Mouse (Mus musculus) spleen, embryonic (tissue): ENCODE results near the gene Lclat1.

Experiments
- CTCF ChIA-PET: fragments of 350-600 bp; sonication (Branson Sonifier 250); formaldehyde crosslinking; loops from one replicate; lab custom pipeline; 2022; lab: Charles Lee

The Lclat1 gene

DNA sequence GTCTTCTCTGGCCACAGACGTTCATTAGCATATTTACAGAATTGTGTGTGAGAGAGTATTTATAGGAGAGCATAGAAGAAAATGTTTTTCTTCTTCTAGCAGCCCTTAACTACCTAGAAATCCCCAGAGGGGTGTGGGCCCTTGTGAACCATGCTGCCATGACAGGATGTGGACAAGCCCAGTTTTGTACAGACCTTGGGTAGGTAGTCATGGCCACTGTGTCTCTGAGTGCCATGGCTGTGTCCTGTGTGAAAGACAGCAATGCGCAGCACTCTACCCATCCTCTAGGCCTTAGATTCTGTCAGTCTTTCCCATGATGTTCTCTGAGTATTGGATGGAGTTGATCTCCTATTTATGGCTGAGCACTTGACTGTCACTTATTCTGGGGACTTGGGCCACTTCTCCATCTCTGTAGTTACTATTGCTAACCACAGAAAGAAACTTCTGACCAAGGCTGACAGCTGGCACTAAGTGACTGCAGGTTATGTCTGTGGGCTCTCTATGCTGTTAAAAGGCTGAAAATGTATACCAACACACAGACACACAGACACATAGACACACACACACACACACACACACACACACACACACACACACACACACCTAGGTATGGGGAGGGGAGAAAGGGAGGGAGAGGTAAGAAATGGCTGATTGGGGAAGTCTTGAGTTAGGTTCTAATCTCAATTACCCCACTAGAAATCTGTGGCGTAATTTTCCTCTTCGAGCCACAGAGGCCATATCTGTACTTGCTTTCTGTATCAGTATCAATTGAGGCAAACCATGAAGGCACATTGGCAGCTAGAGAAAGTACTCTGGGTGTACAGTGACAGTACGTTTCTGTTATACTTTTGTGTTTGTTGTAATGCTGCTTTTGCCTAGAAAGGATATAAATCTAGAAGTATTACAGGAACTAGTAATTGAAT is 29.0 kb downstream of the Lclat1 start:
- CTCF ChIA-PET: no interaction called here

DNA sequence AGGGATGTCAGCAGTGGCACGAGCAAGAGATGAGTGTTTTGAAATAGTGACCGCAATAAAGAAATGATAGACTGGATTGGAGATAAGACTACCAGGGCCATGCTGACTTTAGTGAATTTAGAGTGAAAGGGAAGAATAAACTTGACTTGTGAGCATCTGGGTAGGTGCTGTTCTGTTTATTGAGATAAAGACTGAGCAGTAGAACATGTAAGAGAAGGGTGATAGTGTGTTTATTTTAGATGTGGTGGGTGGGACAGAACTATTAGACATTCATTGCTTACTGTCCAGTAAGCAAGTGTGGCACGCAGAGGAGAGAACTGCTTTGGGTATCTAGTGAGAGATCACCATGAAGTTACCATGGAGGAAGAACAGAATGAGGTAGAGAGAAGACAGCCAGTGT is 30.4 kb downstream of the Lclat1 start:
- CTCF ChIA-PET: no interaction called here

DNA sequence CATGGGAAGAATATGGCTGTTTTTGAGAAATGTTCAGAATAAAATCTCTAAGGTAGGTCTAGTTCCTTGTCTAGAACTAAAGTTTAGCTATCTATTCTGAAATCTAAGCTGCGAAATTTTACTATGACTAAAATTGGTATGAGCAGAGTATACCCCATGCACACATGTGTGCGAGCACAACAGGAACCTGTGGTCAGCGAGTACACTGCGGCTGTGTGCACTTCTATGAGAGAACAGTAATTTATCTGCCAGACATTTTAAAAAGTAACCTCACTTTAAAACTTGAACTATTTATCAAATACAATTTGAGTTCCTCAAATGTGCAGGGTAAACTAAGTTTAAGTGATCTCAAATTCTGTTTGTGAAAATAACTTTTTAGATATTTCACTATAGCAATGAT is 34.2 kb downstream of the Lclat1 start:
- CTCF ChIA-PET: no interaction called here

DNA sequence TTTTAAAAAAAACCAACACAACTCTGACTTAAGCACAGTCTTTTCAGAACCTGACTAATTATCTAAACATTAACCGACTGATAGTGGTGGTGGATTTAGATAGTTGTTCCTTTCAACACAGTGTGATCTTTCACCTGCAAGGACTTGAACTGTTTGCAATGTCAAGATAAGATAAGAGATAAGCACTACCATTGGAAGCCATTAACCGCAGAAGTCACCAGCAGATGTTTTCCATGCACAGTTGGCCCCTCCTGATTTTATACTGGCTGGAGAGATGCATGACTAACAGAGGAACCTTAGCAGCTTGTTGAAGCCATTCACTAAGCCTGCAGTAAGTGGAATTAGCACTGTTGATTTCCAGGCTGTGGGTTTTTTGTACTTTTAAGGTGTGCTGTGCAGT is 34.7 kb downstream of the Lclat1 start:
- CTCF ChIA-PET: no interaction called here

DNA sequence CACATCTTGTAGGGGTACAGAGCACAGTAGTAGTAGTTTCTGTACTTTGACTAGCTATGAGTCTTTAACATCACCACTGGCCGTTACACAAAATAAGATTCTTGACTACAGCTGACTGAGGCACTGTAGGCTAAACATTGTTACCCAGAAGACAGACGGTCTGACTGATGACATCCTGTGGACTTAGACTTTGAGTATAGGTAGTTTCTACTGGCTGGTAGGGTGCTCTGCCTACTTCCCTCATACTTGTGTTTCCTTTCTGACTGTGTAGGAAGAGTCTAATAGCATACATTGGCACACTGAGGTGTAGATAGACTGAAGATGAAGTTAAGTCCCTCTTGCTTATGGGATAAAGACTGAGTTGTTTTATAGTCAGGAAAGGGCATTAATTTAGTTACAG is 37.6 kb downstream of the Lclat1 start:
- CTCF ChIA-PET: interaction anchor here (0.6 to 1.5 kb wide), 2 partner anchors 13 to 55 kb away, joined by 3 read pairs; no protein-coding TSS in a partner anchor

DNA sequence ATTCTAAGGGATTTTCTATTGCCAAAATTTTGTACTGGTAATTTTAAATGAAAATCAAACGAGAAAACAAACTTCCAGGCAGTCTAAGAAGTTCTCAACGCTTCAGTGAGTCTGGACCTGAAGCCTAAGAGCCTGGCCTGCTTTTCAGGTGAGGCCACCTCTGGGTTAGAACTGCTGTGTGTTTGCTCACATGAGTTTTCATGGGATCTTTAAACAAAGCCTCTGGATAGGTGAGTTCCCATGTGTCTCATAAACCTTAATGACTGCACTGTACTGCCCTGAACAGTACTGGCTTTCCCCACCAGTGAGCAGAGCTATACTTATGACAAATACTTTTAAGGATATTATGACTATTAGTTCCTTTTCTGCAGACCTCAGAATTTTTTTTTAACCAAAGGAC is 40.8 kb downstream of the Lclat1 start:
- CTCF ChIA-PET: no interaction called here

DNA sequence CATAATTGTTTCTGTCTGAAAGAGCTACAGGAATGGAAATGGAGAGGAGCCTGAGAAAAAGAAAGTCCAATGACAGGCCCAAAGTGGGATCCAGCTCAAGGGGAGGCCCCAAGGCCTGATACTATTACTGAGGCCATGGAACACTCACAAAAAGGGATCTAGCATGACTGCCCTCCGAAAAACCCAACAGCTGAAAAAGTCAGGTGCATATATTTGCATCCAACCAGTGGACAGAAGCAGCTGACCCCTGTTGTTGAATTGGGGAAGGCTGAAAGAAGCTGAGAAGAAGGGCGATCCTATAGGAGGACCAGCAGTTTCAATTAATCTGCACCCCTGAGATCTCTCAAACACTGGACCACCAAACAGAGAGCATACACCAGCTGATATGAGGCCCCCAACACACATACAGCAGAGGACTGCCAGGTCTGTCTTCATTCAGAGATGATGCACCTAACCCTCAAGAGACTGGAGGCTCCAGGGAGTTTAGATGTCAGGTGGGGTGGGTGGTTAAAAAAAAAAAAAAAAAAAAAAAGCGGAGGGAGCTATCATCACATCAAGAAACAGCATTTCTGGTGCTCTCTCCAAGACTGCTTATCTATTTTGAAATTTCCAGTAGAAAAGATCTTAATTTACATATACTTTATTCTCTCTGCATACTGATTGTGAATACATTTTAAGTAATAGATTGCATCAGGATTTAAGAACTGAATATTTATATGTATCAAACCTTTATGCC is 45.2 kb downstream of the Lclat1 start:
- CTCF ChIA-PET: interaction anchor here (0.6 kb wide), 2 partner anchors 61 to 233 kb away, joined by 3 to 6 read pairs; no protein-coding TSS in a partner anchor

DNA sequence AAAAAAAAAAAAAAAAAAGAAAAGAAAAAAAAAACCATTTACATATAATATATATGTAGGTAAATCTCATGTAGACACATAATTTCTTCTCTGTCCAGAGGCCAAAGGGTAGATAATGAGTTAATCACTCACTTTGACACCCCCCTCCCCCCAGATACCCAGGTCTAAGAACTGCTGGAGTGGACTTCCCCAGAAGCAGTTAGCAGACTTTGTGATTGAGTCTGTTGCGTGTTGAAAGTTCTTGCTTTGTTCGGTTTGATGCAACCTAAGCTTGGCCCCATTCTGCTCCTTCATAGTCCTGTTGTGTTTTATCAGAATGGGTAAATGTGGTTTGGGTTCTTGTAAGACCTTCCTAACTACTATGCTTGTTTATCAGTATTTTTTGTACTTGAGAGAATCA is 45.9 kb downstream of the Lclat1 start:
- CTCF ChIA-PET: interaction anchor here (0.6 kb wide), 1 partner anchor 60 kb away, joined by 3 read pairs; no protein-coding TSS in a partner anchor

DNA sequence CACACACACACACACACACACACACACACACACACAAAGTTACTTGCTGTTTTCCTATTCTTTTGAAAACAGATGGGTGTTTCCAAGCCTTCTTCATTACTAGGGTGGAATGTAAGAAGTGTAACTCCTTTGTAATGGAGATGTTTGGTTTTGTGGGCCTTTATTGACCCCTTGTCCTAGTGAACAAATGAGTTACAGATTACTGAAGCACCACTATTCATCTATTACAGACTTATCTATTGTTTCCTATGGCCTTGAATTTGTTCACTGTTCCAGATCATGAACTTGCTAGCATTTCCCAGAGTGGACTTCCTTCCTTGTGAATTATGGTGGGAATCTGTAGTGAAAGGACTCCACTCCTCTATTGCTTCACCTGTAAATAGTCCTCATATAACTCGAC is 48.8 kb downstream of the Lclat1 start:
- CTCF ChIA-PET: no interaction called here

DNA sequence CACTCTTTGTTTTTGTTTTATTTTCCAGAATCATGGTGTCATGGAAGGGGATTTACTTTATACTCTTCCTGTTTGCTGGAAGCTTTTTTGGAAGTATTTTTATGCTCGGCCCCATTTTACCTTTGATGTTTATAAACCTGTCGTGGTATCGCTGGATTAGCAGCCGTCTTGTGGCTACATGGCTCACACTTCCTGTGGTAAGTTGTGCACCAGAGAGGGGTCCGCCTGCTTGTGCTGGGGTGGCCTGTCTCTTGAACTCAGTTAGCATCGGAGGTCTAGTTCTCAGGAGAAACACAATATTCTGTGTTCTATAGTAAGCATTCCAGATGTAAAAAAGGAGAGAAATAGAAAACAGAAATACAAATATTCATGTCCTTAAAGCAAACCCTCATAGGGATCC is 54.0 kb downstream of the Lclat1 start:
- CTCF ChIA-PET: no interaction called here

DNA sequence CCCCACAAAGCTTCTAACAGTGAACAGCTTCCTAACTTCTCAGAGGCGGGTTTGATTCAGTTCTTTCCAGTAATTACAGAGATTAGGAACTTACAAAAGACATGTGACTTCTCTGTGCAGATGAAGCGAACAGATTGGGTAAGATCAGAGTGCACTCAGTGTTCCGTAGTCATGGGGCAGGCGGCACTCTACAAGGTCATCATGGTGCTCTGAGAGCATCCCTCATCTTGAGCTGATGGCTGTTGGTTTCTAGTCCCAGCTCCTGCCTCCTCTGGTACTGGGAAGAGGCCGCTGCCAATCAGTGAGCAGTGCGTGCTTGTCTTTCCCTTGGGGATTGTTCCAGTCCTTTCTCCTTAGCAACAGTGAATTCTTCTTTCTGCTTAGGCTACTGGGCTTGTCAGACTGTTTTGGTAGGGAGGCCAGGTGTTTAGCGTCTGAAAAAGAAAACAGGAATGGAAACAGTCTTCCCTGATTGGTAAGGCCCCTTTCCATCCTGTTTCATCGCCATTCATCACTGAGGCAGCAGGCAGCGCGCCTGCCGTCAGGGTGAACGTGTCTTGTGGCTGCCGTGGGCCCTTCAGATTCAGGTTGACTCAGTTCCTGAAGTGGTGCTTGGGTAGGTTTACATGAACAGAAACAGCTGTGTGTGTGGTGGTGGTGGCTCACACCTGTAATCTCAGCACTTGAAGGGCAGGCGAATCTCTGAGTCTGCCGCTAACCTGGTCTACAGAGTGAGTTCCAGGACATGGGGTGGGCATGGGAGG is 54.8 kb downstream of the Lclat1 start:
- CTCF ChIA-PET: no interaction called here

DNA sequence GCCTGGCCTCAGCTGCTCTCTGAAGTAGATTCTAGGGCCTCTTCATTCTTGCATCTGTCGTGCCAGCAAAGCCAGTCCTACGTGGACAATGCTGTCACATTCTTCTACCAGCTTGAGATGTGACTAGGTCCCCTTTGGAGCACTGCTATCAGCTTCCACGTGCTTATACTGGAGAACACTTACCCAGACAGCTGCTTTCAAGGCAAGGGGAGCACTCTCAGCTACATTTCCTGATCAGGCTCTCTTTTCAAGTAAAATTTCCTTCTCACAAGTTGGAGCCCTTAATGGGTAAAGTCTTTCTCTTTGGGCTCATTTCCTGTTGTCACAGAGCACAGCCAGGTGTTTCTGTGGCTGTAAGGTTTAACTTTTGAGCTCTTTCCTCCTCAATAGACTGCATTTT is 55.8 kb downstream of the Lclat1 start:
- CTCF ChIA-PET: interaction anchor here (0.5 kb wide), 1 partner anchor 115 kb away, joined by 3 read pairs; no protein-coding TSS in a partner anchor

DNA sequence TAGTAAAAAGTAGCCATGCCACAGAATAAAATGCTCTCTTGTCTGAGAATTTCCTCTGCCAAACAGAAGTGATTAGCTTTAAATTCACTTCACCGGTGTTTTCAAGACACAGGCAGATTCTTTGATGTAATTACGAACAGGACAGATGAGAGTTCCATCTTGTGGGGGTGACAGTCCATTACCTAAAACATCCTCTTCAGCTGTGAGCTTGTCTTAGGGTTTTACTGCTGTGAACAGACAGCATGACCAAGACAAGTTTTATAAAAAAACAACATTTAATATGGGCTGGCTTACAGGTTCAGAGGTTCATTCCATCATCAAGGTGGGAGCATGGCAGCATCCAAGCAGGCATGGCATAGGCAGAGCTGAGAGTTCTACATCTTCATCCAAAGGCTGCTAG is 56.3 kb downstream of the Lclat1 start:
- CTCF ChIA-PET: interaction anchor here (0.5 kb wide), 1 partner anchor 115 kb away, joined by 3 read pairs; no protein-coding TSS in a partner anchor

DNA sequence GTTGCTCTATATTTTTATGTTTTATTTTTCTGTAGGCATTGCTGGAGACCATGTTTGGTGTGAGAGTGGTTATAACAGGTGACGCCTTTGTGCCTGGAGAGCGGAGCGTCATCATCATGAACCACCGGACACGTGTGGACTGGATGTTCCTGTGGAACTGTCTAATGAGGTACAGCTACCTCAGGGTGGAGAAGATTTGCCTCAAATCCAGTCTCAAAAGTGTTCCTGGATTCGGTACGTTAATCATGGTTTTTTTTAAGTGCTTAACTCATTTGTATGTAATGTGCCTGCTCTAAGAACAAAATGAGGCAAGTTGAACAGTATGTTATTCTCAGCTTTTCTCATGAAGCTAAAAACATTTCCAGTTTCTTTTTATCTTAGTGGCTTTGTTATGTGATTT is 61.7 kb downstream of the Lclat1 start:
- CTCF ChIA-PET: interaction anchor here (0.6 to 0.7 kb wide), 2 partner anchors 59 to 300 kb away, joined by 3 read pairs; no protein-coding TSS in a partner anchor

DNA sequence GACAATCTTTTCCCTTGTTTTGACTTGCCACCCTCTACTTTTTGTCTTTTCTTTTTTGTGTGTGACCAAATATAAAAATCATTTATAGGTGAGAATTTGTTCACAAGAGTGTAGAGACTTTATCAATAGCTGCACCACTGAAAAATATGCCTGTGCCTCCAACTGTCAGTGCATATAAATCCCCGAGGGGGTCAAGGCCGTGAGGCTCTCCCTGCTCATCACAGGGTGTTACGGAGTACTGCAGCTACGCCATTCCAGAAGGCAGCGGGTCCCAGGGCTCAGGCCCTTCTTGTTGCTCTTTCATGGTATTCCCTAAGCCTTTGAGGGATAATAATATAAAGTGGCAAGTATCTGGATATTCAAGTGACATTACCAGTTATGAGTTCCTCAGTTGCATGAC is 62.4 kb downstream of the Lclat1 start:
- CTCF ChIA-PET: no interaction called here

DNA sequence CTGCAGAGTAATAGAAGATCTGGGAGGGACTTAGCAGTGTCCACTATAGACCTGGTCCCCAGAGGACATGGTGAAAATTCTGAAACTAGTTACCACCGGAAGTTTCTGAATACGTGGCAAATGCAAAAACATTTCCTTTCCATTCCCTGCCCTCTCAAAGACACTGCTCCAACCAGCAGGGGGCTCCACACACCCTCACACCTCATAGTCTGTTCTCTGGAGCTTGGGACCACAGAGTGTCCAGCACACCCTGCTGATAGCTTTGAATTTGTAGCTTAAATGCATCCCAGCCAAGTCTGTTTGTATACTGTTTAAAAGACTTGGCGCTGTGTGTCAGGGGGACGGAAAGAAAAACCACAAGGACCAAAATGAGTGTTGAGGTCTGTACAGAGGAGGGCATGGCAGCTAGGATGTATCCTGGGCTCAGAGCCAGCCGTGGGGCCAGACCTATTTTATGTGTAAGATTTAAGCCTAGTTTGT is 66.3 kb downstream of the Lclat1 start:
- CTCF ChIA-PET: interaction anchor here (0.9 to 1.0 kb wide), 3 partner anchors 22 to 106 kb away, joined by 3 read pairs; no protein-coding TSS in a partner anchor

DNA sequence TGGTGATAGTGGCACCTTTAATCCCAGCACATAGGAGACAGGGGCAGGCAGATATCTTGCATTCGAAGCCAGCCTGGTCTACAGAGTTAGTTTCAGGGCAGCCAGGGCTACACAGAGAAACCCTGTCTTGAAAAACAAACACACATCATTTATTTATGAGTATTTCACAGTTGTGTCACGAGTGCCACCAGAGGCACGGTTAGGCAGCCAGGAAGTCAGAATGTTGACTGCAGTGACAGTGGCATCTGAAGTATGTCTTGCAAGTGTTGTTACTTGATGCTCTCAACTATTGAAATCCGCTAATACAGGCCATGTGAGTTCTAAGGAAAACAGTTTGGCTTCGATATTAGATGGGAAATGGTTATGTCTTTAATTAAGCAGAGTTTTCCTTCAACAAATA is 67.9 kb downstream of the Lclat1 start:
- CTCF ChIA-PET: no interaction called here

DNA sequence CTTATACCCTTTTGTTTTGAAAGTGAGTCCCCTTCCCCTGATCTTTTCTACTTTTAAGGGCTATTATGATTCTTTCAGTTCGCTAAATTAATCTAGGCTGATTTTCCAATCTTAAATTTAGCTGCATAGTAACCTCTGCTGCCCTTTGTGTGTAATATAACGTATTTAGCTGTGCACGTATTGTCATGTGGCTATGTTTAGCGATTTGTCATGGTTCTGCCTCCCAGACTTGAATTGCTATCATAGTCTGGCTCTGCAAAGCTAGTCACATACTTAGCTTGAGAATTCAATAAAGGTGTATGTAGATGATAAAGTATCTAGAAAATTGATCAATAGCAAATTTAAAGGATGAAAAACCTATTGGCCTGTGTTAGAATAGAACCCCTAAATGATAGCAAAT is 69.3 kb downstream of the Lclat1 start:
- CTCF ChIA-PET: no interaction called here

DNA sequence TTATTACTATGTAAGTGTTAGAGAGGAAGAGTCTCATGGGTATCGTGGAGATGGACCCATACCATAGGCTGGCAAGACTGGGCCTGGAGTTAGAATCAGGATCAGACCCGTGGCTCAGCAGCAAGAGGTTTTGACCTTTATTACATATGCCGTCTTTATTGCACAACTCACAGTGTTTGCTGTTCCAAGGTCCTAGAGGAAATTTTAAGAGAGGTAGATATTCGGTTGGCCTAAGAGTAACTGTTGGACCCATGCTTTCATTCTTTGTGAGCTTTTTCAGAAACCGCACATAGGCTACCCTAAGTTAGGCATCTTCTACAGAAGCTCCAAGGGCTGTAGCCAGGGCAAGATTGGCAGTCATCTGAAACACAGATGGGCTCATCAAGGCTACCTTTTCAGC is 79.1 kb downstream of the Lclat1 start:
- CTCF ChIA-PET: no interaction called here

DNA sequence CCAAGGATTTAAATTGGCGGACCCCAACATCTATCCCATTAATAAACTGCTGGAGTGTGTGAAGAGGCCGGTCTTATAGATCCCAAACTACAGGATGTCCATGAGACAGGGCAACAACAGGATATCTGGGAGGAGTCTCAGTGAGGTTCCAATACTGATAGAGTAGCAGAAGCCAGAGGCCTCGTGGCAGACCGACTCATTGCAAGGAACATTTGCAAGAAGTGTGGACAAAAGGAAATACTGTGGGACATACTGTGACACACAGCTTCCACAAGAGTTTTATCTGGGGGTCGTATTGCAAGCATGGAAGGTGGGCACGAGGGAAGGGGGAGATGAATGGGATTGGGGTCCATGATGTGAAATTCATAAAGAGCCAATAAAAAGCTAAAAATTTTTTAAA is 86.4 kb downstream of the Lclat1 start:
- CTCF ChIA-PET: interaction anchor here (0.6 kb wide), 1 partner anchor 63 kb away, joined by 3 read pairs; no protein-coding TSS in a partner anchor

DNA sequence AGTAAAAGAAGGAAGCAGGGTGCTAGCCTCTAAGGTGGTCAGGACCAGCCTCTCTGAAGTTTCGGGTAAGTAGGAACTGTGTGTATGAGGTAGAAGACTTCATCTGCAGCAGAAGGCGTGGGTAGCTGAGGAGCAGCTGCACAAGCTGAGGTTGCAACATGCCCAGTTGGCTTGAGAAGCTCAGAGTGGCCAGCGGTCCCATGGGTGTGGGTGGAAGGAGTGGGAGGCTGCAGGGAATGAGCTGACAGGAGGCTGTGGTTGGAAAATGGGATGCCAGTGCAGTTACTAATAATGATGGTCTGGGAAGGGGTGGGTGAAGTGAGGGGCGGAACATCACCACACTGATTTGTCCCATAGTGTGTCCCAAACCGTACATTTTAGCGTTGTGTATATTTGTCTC is 86.8 kb downstream of the Lclat1 start:
- CTCF ChIA-PET: interaction anchor here (0.6 kb wide), 1 partner anchor 62 kb away, joined by 3 read pairs; no protein-coding TSS in a partner anchor
